Mouse (Mus musculus) natural killer cell, adult 2 months (primary cell): ENCODE measurements around the gene Actbl2.

Experiments
- DNase-seq, 2 experiments: peaks; one replicate each; pipeline ENCODE4 v3.0.0; 2022; ENCODE audit warnings: low spot score in 2 of 2

The Actbl2 gene

GRCm38 (mm10) chr13:111269789-111270335 is 15.0 kb downstream of the Actbl2 start:
- DNase-seq = no peak

GRCm38 (mm10) chr13:111271868-111272267 is 17.1 kb downstream of the Actbl2 start:
- no peak for DNase-seq

DNA sequence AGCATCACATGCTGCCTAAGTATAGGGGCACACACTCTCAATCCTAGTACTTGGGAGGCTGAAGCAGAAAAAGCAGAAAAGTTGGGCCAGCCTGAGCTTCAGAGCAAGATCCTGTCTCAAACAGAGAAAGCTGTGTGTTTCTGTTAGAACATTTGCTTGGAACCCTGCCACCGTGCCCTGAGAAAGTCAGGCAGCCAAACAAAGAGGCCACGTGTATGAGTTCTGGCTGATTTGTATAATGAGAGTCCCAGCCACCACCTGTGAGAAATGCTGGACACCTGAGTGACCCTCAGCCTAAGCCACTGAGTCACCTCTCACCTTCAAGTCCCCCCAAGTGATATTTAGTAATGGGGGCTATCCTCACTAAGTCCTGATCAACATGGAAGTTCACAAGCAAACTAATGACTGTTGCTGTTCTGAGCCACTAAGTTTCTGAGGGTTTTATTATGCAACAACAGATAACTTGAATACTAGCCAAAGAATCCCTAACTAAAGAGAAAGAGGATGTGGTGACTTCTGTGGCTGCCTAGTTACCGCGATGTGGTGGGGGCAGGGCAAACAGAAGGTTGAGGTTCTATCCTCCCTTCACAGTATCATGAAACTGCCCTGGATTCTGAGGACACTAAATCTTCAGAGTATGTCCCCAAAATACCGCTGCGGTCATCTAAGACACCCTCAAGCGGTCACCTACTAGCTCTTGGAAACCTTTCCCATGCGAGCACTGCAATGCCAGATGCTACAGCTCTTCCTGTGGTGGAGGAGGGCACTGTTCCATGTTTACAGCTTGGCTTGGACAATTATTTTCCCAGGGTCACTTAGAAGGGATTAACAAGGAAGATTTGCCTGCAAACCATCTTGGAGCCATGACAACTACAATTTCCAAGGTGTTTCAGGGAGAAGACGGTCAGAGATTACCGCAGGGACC is 31.9 kb downstream of the Actbl2 start:
- peak in 1 of 2 experiments; percentile 18 for DNase-seq

DNA sequence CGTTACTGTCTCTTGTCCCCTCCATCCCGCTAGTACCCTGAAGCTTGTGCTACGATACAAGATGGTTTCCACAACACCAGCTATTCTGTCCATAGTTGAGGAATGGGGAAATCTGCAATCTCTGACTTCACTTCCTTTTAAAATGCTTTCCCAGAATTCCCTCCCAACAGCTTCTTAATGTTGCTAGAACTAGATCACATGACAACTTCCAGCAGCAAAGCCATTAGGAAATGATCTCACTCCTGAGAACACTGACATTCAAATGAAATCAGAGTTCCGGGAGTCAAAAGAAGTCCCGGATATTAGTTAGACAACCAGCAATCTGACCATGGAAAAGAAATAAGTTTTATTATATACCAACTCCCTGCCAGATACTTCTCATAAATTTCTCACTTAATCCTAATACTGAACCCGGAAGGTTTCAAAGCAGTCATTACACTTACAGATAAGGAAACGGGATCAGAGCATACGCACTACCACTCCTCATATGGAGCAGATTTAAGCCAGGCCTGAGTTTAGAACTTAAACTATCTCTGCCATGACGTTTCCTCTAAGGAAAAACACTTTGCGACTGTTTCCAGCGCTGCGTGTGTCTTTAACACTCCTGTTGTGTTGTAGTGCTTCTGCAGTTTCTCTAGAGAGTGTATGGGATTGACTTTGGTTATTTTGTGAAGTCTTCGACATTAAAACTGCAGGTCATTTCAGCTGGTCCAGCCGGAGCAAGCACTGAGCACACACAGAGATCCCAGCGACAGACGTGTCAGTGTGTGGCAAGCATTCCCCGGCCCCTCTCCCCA is 36.5 kb downstream of the Actbl2 start:
- no peak for DNase-seq

GRCm38 (mm10) chr13:111291958-111292493 is 37.2 kb downstream of the Actbl2 start:
- DNase-seq = no peak

DNA sequence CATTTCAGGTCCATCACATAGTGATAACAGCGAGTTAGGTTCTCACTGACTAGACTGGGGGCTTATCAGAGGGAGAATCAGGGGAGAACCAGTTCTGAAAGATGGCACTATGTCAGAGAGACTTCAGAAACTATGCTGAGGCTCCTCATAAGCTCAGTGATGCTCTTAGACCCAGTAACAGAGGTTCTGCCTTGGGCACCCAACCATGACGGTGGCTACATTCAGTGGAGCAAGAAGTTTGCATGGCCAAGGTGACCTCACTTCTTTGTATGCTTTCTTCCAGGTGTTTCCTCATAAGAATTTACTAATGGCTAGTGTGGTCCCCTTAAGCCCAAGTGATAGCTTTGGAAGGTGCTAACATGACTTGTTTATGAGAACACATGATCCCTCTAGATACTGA is 38.7 kb downstream of the Actbl2 start:
- no peak for DNase-seq

DNA sequence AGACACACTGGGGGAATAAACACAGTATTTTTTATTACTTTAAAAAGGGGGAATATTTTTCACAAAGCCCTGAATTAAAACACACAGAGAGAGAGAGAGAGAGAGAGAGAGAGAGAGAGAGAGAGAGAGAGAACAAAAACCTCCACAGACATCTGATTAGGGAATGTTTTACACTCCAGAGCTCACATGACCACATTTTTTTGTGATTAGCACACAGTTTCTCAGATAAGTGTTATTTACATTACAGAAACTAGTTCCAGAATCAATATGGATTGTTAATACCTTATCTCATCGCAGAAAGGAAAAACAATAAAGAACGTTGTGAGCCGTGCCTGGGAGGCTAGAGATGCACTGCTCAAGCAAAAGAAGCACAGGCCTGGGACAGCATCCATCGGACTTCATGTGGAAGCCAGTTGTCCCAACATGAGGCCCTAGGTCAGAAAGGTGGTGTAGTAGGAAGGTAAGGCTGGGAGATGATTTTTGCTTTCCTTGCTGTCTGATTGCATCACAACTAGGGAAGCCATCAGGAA is 40.2 kb downstream of the Actbl2 start:
- no peak for DNase-seq

DNA sequence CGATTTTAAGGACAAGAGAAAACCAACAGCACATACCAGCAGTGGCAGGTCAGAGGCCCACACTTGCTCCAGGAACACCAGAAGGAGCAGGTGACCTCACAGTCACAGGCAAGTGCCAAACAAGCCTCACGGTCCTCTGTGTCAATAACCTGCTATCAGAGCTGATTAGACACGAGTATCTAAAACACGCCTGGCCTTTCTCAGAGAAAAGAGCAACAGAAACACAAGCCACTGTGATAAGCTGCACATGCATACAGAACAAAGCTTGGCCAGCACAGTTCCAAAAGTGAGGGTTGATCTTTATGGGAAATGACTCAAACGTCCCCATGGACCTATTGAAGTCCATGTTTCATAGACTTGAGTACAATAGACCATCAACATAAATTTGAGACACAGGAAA is 41.2 kb downstream of the Actbl2 start:
- DNase-seq = no peak

- DNase-seq = no peak
These were observed 42.8 kb downstream of the Actbl2 start for GRCm38 (mm10) chr13:111297614-111298013.

GRCm38 (mm10) chr13:111299145-111299713 is 44.4 kb downstream of the Actbl2 start:
- DNase-seq = no peak

- DNase-seq = no peak
These were observed 46.0 kb downstream of the Actbl2 start for GRCm38 (mm10) chr13:111300846-111301245.

DNA sequence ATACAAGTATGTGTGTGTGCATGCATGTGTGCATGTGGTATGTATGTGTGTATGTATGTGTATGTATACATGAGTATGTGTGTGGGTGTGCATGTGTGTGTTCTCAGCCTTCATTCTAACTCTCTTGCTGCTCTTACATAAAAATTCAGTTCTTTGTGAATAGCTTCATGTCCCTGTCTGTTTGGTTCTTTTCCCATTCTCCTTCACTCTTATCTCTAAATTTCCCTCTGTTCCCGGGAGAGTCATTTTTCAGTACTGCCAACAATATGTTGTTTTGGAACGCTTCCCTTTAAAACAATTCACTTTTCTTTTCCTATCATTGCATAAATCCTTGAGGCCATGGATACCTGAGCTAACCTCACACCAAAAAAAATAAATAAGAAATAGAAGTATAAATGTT is 46.6 kb downstream of the Actbl2 start:
- no peak for DNase-seq

DNA sequence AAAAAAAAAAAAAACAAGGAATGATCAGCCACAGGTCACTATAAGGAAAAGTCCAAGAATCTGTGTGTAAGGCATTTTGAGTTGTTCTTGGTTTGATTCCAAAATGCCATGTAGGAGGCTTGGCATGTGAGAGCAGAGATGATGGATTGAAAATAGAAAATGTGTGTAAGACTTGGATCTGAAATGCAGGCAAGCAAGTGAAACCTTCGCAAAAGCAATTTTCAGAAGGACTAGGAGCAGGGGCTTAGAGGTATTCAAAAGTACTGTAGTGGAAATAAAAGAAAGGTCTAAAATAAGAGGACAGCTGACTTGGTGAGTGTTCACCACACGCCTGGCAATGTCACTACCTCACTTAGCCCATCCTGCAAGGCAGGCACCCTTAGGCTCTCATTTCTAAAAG is 49.4 kb downstream of the Actbl2 start:
- no peak for DNase-seq

DNA sequence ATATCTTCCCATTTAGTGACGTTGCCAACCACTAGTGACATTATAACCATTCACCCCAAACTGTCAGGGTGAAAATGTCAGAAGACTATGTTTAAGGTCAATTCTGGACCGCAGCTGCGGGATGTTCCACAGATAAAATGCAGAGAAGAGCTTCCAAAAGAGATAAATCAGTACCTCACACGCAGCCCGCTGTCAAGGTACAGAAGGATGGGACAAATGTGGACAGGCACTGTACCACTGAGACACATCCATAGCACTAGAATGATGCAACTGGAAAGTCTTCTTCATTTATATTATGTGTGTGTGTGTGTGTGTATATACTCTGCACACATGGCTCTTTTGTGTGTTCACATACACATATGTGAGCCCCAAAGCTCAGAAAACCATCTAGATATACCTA is 49.9 kb downstream of the Actbl2 start:
- no peak for DNase-seq
